Mouse (Mus musculus) hindbrain, embryonic 10.5 days (tissue): Measurements from ENCODE around the gene Atf7ip. TPM values are rescaled to one million over a fixed set of nuclear protein-coding genes. Genes with fewer than 3 reads are reported as not detected.
A peak's percentile ranks its signal among the peaks of the same experiment; 100 is the strongest.

ENCODE experiments used
- DNase-seq: peaks from one replicate; pipeline ENCODE4 v3.0.0-alpha.2; 2017; ENCODE audit warnings: low spot score
- H3K27ac ChIP-seq: fragments of 300-500 bp; sonication (generic); 2 replicates; pipeline ENCODE4 v1.5.1; 2016; ENCODE audit warnings: mild to moderate bottlenecking, moderate library complexity
- H3K27me3 ChIP-seq: fragments of 300-500 bp; sonication (generic); 2 replicates; pipeline ENCODE4 v1.6.1; 2016; ENCODE audit warnings: mild to moderate bottlenecking; ENCODE audit not compliant: poor library complexity, insufficient read depth, severe bottlenecking
- H3K36me3 ChIP-seq: fragments of 300-500 bp; sonication (generic); 2 replicates; pipeline ENCODE4 v1.6.1; 2016; ENCODE audit warnings: mild to moderate bottlenecking, moderate library complexity
- H3K4me1 ChIP-seq: fragments of 300-500 bp; sonication (generic); replicated peaks from 2 replicates; pipeline ENCODE4 v1.6.1; 2016; ENCODE audit warnings: mild to moderate bottlenecking
- H3K4me3 ChIP-seq: fragments of 300-500 bp; sonication (generic); 2 replicates; pipeline ENCODE4 v1.5.1; 2016; ENCODE audit warnings: mild to moderate bottlenecking, moderate library complexity
- H3K9me3 ChIP-seq: fragments of 300-500 bp; sonication (generic); 2 replicates; pipeline ENCODE4 v1.6.1; 2016; ENCODE audit warnings: mild to moderate bottlenecking, moderate library complexity
- WGBS: fragments of 180-500 bp; shearing (Covaris S2); methylation state at CpG from one replicate; pipeline ENCODE4 v1.1.7; 2016; 5-methylcytosine and 5-hydroxymethylcytosine counted together
- polyA plus RNA-seq: library from polyadenylated mRNA; unstranded; fragments of >200 nt; fragmentation: Nextera tagmentation; extraction: Ambion mirVana; gene quantifications from 2 replicates; pipeline ENCODE4 v1.2.1, GENCODE M21; 2016

Atf7ip gene
- polyA plus RNA-seq, 1 experiment from 2014 or later = 47.2 TPM

DNA sequence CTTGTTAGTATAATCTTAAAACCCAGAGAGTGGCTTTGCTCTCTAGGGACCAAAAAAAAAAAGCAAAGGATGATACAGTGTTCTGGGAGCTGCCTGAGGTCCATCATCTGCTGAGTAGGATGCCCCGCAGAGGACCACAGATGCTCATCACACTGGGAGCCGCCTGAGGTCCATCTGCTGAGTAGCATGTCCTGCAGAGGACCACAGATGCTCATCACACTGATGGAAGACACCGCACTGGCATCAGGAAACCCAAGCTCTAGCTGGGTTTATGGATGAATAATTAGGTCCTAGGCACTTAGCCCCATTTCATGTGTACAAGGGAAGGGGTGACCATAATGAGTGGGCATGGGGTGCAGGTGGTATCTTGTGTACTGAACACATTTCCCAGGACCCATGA lies 108.2 kb downstream of the Atf7ip start:
- WGBS = 79% methylated on average over 3 of the region's 3 CpGs
- Histone ChIP-seq H3K4me3 (no peak overlapping the region), H3K36me3 (peaks cover 37% of the 10 kb centered on the region), H3K27me3 (no peaks in the 10 kb centered on the region), H3K4me1 (no peaks in the 10 kb centered on the region), H3K27ac (no peak overlapping the region), H3K9me3 (peaks cover 7% of the 10 kb centered on the region)
- DNase-seq = no peak

- Histone ChIP-seq H3K9me3 (no peaks in the 10 kb centered on the region), H3K4me1 (no peaks in the 10 kb centered on the region; the same call in 1 of the 2 replicates), H3K4me3 (peak overlapping the region; percentile 4; the same call in 1 of the 2 replicates), H3K27ac (no peak overlapping the region), H3K27me3 (no peaks in the 10 kb centered on the region), H3K36me3 (no peaks in the 10 kb centered on the region)
- DNase-seq = peak; percentile 86
- WGBS = 49% methylated on average over 17 of the region's 17 CpGs
Measured at GRCm38 (mm10) chr6:136620361-136621139, 114.6 kb downstream of the Atf7ip start.

- no peak for DNase-seq
- Histone ChIP-seq H3K27ac (no peak overlapping the region), H3K4me1 (no peaks in the 10 kb centered on the region; the same call in 1 of the 2 replicates), H3K4me3 (no peak overlapping the region), H3K27me3 (no peaks in the 10 kb centered on the region), H3K36me3 (no peaks in the 10 kb centered on the region), H3K9me3 (no peaks in the 10 kb centered on the region)
- 90% methylated on average over 12 of the region's 12 CpGs for WGBS
Measured at GRCm38 (mm10) chr6:136625421-136625820, 119.5 kb downstream of the Atf7ip start.

- DNase-seq = no peak
- H3K4me3 ChIP-seq = no peak overlapping the region
- no peaks in the 10 kb centered on the region for H3K36me3 ChIP-seq
- H3K27ac ChIP-seq = no peak overlapping the region
- H3K4me1 ChIP-seq = no peaks in the 10 kb centered on the region
- H3K27me3 ChIP-seq = no peaks in the 10 kb centered on the region
- WGBS = 89% methylated on average over 5 of the region's 5 CpGs
- no peaks in the 10 kb centered on the region for H3K9me3 ChIP-seq
Measured at GRCm38 (mm10) chr6:136629639-136630038, 123.7 kb downstream of the Atf7ip start.

DNA sequence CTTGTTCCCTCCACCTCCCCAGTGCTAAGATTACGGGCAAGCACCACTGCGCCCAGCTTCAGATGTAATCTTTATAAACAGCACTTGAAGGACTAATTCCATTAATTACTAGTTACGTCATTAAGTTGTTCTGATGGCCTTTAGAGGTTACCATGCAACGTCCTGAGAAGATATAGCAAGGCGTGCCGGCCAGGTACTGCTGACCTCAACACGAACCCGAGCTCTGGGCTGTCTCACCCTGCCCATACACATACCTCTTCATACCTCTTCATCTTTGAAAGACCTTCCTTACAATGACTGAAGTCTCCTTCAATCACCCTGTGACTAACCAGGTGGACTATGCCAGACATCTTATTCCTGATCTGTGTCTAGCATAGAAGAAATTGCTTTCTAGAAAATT lies 125.6 kb downstream of the Atf7ip start:
- 92% methylated on average over 8 of the region's 8 CpGs for WGBS
- no peaks in the 10 kb centered on the region for H3K27me3 ChIP-seq
- H3K4me1 ChIP-seq = no peaks in the 10 kb centered on the region
- H3K36me3 ChIP-seq = no peaks in the 10 kb centered on the region
- H3K9me3 ChIP-seq = no peaks in the 10 kb centered on the region
- H3K4me3 ChIP-seq = no peak overlapping the region
- no peak for DNase-seq
- no peak overlapping the region for H3K27ac ChIP-seq

DNA sequence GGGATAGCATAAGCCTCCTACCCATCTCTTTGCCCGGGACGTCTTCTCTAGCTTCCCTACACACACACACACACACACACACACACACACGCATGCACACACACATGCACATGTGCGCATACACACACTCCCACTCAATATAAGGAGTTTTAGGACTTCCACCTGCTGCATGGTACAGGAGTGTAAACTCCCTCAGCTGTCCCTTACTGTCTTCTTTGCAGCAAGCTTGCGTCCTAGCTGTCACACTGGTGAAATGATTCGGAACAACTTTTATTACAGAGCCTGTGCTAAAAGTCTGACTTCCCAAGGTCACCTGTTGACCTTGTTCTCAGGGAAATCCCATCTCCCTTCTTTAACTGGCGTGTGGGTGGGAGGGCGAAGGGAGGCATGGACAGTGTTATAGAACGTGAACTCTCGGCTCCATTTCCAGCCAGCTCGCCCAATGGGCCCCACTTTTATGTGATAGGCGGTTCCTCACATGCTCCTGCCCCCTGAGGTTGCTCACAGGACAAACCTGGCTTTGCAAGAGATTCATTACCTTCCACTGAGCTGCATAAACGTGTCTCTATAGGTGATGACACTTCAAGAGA lies 126.1 kb downstream of the Atf7ip start:
- Histone ChIP-seq H3K36me3 (no peaks in the 10 kb centered on the region), H3K9me3 (no peaks in the 10 kb centered on the region), H3K27me3 (no peaks in the 10 kb centered on the region), H3K4me3 (no peak overlapping the region), H3K27ac (no peak overlapping the region), H3K4me1 (no peaks in the 10 kb centered on the region)
- 85% methylated on average over 13 of the region's 13 CpGs for WGBS
- no peak for DNase-seq

- Histone ChIP-seq H3K4me1 (no peaks in the 10 kb centered on the region), H3K27me3 (no peaks in the 10 kb centered on the region), H3K36me3 (no peaks in the 10 kb centered on the region), H3K27ac (no peak overlapping the region), H3K9me3 (no peaks in the 10 kb centered on the region), H3K4me3 (no peak overlapping the region)
- 90% methylated on average over 3 of the region's 3 CpGs for WGBS
- no peak for DNase-seq
Measured at GRCm38 (mm10) chr6:136633154-136633553, 127.2 kb downstream of the Atf7ip start.

DNA sequence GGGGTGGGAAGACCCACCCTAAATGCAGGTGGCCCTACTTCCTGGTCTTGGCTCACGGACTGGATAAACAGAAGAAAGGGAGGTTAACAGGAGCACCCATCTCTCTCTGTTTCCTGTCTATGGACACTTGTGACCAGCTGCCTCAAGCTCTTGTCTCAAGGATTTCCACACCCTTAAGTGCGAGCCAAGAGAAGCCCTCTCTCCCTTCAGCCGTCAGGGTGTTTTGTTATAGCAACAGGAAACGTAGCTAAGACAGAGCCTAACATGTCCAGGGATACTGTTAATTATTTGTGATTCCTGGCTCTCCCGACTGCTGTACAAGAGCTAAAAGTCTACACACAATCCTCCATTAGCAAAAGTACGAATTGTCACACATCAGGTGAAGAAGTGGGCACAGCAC lies 127.8 kb downstream of the Atf7ip start:
- Histone ChIP-seq H3K9me3 (no peaks in the 10 kb centered on the region), H3K4me3 (no peak overlapping the region), H3K27ac (no peak overlapping the region), H3K4me1 (no peaks in the 10 kb centered on the region), H3K27me3 (no peaks in the 10 kb centered on the region), H3K36me3 (no peaks in the 10 kb centered on the region)
- DNase-seq = no peak
- WGBS = 80% methylated on average over 6 of the region's 6 CpGs

DNA sequence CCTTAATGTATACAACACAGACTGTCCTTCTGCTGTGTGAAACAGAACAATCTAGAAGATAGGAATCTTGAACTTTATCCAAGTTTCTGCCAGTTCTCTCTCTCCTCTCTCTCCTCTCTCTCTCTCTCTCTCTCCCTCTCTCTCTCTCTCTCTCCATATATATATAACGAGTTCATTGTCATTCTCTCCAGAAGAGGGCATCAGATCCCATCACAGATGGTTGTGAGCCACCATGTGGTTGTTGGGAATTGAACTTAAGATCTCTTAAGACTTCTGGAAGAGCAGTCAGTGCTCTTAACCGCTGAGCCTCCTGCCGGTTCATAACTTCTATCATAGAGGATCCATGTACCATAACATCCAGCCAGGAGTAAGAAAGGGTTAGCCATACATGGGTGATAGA lies 129.0 kb downstream of the Atf7ip start:
- no peaks in the 10 kb centered on the region for H3K4me1 ChIP-seq
- 74% methylated on average over 3 of the region's 3 CpGs for WGBS
- H3K9me3 ChIP-seq = no peaks in the 10 kb centered on the region
- no peak overlapping the region for H3K27ac ChIP-seq
- H3K36me3 ChIP-seq = no peaks in the 10 kb centered on the region
- DNase-seq = no peak
- no peak overlapping the region for H3K4me3 ChIP-seq
- H3K27me3 ChIP-seq = no peaks in the 10 kb centered on the region

GRCm38 (mm10) chr6:136644171-136644570 lies 138.2 kb downstream of the Atf7ip start:
- Histone ChIP-seq H3K9me3 (no peaks in the 10 kb centered on the region), H3K27ac (no peak overlapping the region), H3K36me3 (no peaks in the 10 kb centered on the region), H3K4me3 (no peak overlapping the region), H3K4me1 (peaks cover 5% of the 10 kb centered on the region; the same call in 1 of the 2 replicates), H3K27me3 (no peaks in the 10 kb centered on the region)
- DNase-seq = no peak
- whole genome bisulfite sequencing = 86% methylated on average over 2 of the region's 2 CpGs

GRCm38 (mm10) chr6:136645754-136646153 lies 139.8 kb downstream of the Atf7ip start:
- DNase-seq = no peak
- WGBS = 72% methylated on average over 9 of the region's 9 CpGs
- H3K4me3 ChIP-seq = no peak overlapping the region

DNA sequence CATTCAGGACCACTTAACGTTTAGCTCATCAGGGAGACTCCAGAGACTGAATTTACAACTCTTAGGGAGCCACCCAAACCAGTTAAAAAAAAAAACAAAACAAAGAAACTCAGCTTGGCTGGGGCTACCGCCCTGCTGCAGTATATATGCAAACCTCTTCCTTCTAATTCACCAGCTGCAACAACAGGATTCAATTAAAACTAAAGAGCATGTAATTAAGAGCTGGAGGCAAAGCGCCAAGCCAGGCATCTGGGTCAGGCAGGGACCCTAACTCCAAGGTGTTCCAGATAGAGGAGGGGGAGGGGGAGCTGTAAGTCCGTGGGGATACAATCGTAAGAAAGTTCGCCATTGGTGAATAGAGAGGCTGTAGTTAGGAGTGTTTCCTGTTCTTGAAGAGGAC lies 140.2 kb downstream of the Atf7ip start:
- H3K4me3 ChIP-seq = no peak overlapping the region
- DNase-seq = no peak
- no peaks in the 10 kb centered on the region for H3K9me3 ChIP-seq
- H3K4me1 ChIP-seq = peaks cover 5% of the 10 kb centered on the region; the same call in 1 of the 2 replicates
- 47% methylated on average over 6 of the region's 6 CpGs for WGBS
- H3K27me3 ChIP-seq = no peaks in the 10 kb centered on the region
- no peaks in the 10 kb centered on the region for H3K36me3 ChIP-seq
- H3K27ac ChIP-seq = no peak overlapping the region

More at GRCm38 (mm10) chr6:136645754-136646153, 139.8 kb downstream of the Atf7ip start:
- Histone ChIP-seq H3K36me3 (no peaks in the 10 kb centered on the region), H3K27ac (no peak overlapping the region), H3K27me3 (no peaks in the 10 kb centered on the region), H3K4me1 (peaks cover 5% of the 10 kb centered on the region; the same call in 1 of the 2 replicates), H3K9me3 (no peaks in the 10 kb centered on the region)

DNA sequence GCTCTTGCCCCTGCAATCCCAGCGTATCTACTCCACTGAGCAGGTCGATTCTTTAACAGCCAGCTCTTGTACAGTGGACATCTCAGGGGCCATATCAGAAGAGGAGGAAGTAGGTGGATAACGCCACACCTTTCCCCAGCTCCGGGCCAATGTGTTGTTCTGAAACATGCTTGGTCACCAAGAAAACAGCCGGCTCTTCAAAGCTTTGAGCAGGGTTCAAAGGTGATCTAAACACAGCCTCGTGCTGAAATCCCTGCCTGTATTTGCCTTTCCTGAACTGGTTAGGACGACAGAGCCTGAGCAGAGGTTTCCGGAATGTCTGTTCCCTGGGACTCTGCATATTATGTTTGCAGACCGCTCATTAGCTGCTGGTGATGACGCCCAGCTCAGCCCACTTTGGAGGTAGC lies 141.5 kb downstream of the Atf7ip start:
- no peaks in the 10 kb centered on the region for H3K9me3 ChIP-seq
- no peaks in the 10 kb centered on the region for H3K36me3 ChIP-seq
- H3K4me1 ChIP-seq = peaks cover 5% of the 10 kb centered on the region; the same call in 1 of the 2 replicates
- WGBS = 75% methylated on average over 10 of the region's 10 CpGs
- no peak for DNase-seq
- H3K27me3 ChIP-seq = no peaks in the 10 kb centered on the region
- H3K27ac ChIP-seq = no peak overlapping the region
- no peak overlapping the region for H3K4me3 ChIP-seq
